Comparison of ENCODE assay signal across 15 mouse cellular contexts in the genomic region with DNA sequence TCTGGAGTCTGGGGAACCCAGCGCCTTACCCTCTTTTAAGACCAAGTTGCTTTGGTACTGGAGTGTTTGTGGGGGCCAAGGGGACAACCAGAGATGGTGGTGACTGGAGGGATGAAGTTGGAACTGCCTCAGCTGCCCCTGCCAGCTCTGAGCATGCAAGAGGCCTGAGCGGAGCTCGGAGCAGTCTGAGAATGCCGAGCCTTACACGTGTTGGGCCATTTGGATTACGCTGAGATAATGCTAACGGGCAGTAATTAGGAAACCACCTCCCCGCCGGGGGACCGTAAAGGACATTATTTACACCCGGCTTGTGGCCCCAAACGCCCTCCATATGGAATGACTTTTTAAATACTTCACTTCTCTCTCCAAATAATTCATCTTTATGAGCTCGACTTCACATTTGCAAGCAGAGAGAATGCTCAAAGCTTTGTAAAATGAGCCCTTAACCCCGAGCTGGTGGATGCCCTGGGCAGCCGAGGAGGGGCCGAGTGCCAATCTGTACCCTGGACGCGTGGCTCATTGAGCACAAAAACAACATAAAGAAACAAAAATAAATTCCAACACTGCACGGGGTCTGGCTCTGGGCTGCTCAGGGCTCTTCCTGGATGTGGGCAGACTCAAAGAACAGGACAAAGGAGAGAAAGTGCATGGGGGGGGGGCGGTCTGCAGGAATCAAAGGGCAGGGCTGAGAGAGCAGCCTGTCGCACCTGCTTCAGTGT.
DNase-seq lines count a peak whose midpoint lies in the region; ATAC-seq and TF ChIP-seq lines count a peak whose summit lies in the region.
"Had no signal": no experiment of that assay in that cellular context is flagged by ENCODE, and none has a peak within 500 bp of the region (broad histone marks: within the 10 kb centered on the region; RNA-seq: fewer than 3 reads in every experiment).

No protein-coding gene starts in this region.

- 6% methylated on average over 21 of the region's 21 CpGs for WGBS in kidney, embryonic 15.5 days
- 19% methylated on average over 21 of the region's 21 CpGs for WGBS in forebrain, embryonic 11.5 days
- 17% methylated on average over 21 of the region's 21 CpGs for WGBS in hindbrain, postnatal 0 days
- WGBS in neural tube, embryonic 12.5 days = 7% methylated on average over 21 of the region's 21 CpGs

- TF ChIP-seq CTCF in hindbrain, postnatal 0 days (IDR thresholded peaks at IDR 0.05; ENCODE audit: low read depth) = no peak

- no peak overlapping the region for H3K27ac ChIP-seq in kidney, embryonic 15.5 days
- no peak overlapping the region for H3K27ac ChIP-seq in forebrain, embryonic 11.5 days (ENCODE audit: low read depth, low read length)
- H3K27ac ChIP-seq in hindbrain, postnatal 0 days = peak overlapping the region; percentile 49; the same call in 1 of the 2 replicates
- 0 out of 2 replicates have a peak overlapping the region, but pooled peaks have one; percentile 7 for H3K27ac ChIP-seq in neural tube, embryonic 12.5 days
- H3K27ac ChIP-seq: embryonic facial prominence, embryonic 15.5 days; gastrocnemius, adult 2 months had no signal

- H3K4me1 ChIP-seq in kidney, embryonic 15.5 days = peaks cover 19% of the 10 kb centered on the region
- peaks cover 2% of the 10 kb centered on the region; the same call in 1 of the 2 replicates for H3K4me1 ChIP-seq in forebrain, embryonic 11.5 days (replicated peaks; ENCODE audit: control insufficient read depth, insufficient read depth, low read length)
- 0 out of 2 replicates have a peak, but pooled peaks cover under 1% of the 10 kb centered on the region for H3K4me1 ChIP-seq in hindbrain, postnatal 0 days (ENCODE audit: insufficient read depth, low read length)
- peaks cover 24% of the 10 kb centered on the region for H3K4me1 ChIP-seq in neural tube, embryonic 12.5 days
- H3K4me1 ChIP-seq: embryonic facial prominence, embryonic 15.5 days had no signal

- H3K4me3 ChIP-seq in kidney, embryonic 15.5 days (replicated peaks) = no peak overlapping the region
- H3K4me3 ChIP-seq in forebrain, embryonic 11.5 days (ENCODE audit: low read depth, low read length) = no peak overlapping the region
- H3K4me3 ChIP-seq in hindbrain, postnatal 0 days (ENCODE audit: low read length) = no peak overlapping the region
- no peak overlapping the region for H3K4me3 ChIP-seq in neural tube, embryonic 12.5 days
- H3K4me3 ChIP-seq: embryonic facial prominence, embryonic 15.5 days; gastrocnemius, adult 2 months had no signal

- no peaks in the 10 kb centered on the region for H3K36me3 ChIP-seq in kidney, embryonic 15.5 days
- H3K36me3 ChIP-seq in forebrain, embryonic 11.5 days (ENCODE audit: control insufficient read depth, insufficient read depth, low read length) = no peaks in the 10 kb centered on the region
- H3K36me3 ChIP-seq in hindbrain, postnatal 0 days (ENCODE audit: insufficient read depth, low read length) = no peaks in the 10 kb centered on the region
- no peaks in the 10 kb centered on the region for H3K36me3 ChIP-seq in neural tube, embryonic 12.5 days
- H3K36me3 ChIP-seq: embryonic facial prominence, embryonic 15.5 days had no signal

- no peaks in the 10 kb centered on the region for H3K9me3 ChIP-seq in kidney, embryonic 15.5 days (replicated peaks)
- H3K9me3 ChIP-seq in forebrain, embryonic 11.5 days (ENCODE audit: control insufficient read depth, low read length) = no peaks in the 10 kb centered on the region
- H3K9me3 ChIP-seq in hindbrain, postnatal 0 days (ENCODE audit: low read length) = no peaks in the 10 kb centered on the region
- no peaks in the 10 kb centered on the region for H3K9me3 ChIP-seq in neural tube, embryonic 12.5 days
- H3K9me3 ChIP-seq: embryonic facial prominence, embryonic 15.5 days had no signal

- no peak for DNase-seq in kidney, postnatal 25 days
- peak; percentile 59 for DNase-seq in forebrain, embryonic 11.5 days (ENCODE audit: low spot score)
- peak; percentile 52 for DNase-seq in hindbrain, postnatal 0 days (ENCODE audit: low spot score)
- no peak for DNase-seq in heart, postnatal 4 days
- DNase-seq in natural killer cell, adult 2 months (ENCODE audit: low spot score in 2 of 2) = no peak
- DNase-seq: cerebellum, adult 9-10 months; gastrocnemius, adult 2 months; liver, postnatal 0 days; thymus, adult 18-20 months had no signal

- no peak overlapping the region for H3K9ac ChIP-seq in kidney, embryonic 15.5 days
- no peak overlapping the region for H3K9ac ChIP-seq in forebrain, embryonic 11.5 days (ENCODE audit: low read length)
- no peak overlapping the region; the same call in 1 of the 2 replicates for H3K9ac ChIP-seq in hindbrain, postnatal 0 days (replicated peaks; ENCODE audit: low read length)
- no peak overlapping the region for H3K9ac ChIP-seq in neural tube, embryonic 12.5 days
- H3K9ac ChIP-seq: embryonic facial prominence, embryonic 15.5 days; liver, postnatal 0 days had no signal

- H3K27me3 ChIP-seq in kidney, embryonic 15.5 days = peaks cover 43% of the 10 kb centered on the region
- no peaks in the 10 kb centered on the region for H3K27me3 ChIP-seq in forebrain, embryonic 11.5 days (ENCODE audit: control insufficient read depth, insufficient read depth, low read length)
- no peaks in the 10 kb centered on the region for H3K27me3 ChIP-seq in hindbrain, postnatal 0 days (ENCODE audit: insufficient read depth, low read length)
- H3K27me3 ChIP-seq in neural tube, embryonic 12.5 days (replicated peaks) = 0 out of 2 replicates have a peak, but pooled peaks cover 6% of the 10 kb centered on the region
- H3K27me3 ChIP-seq: embryonic facial prominence, embryonic 15.5 days had no signal

- H3K4me2 ChIP-seq in kidney, embryonic 15.5 days = peak overlapping the region; percentile 13
- peak overlapping the region; percentile 0; the same call in 1 of the 2 replicates for H3K4me2 ChIP-seq in forebrain, embryonic 11.5 days (ENCODE audit: low read depth, low read length, severe bottlenecking)
- no peak overlapping the region for H3K4me2 ChIP-seq in hindbrain, postnatal 0 days (ENCODE audit: low read depth, low read length)
- H3K4me2 ChIP-seq in neural tube, embryonic 12.5 days (replicated peaks) = peak overlapping the region; percentile 23
- H3K4me2 ChIP-seq: embryonic facial prominence, embryonic 15.5 days; heart, embryonic 11.5 days had no signal

- ATAC-seq in kidney, embryonic 15.5 days (replicated peaks; ENCODE audit: low FRiP score) = peak; percentile 43; the same call in 1 of the 2 replicates
- 0 out of 2 replicates have a peak, but pooled peaks have one; percentile 46 for ATAC-seq in forebrain, embryonic 11.5 days (replicated peaks; ENCODE audit: low FRiP score)
- no peak for ATAC-seq in hindbrain, postnatal 0 days
- ATAC-seq in neural tube, embryonic 12.5 days (ENCODE audit: low FRiP score, low read depth) = peak; percentile 67
- ATAC-seq in megakaryocyte-erythroid progenitor cell, adult 5-6 weeks (replicated peaks; ENCODE audit: low FRiP score, low TSS enrichment, poor library complexity, severe bottlenecking) = no peak
- ATAC-seq: intestine, embryonic 16.5 days; liver, postnatal 0 days had no signal

Comparison
In these comparisons a context has a peak if more than half of its experiments do, and no peak if none do; other contexts are left out.
1. ATAC-seq: peak in kidney, embryonic 15.5 days (single experiment), forebrain, embryonic 11.5 days (single experiment) and neural tube, embryonic 12.5 days (single experiment); none in hindbrain, postnatal 0 days (single experiment) and megakaryocyte-erythroid progenitor cell, adult 5-6 weeks (single experiment).
2. H3K27ac ChIP-seq: peak in hindbrain, postnatal 0 days (single experiment) and neural tube, embryonic 12.5 days (single experiment); none in kidney, embryonic 15.5 days (single experiment) and forebrain, embryonic 11.5 days (single experiment).
3. DNase-seq: peak in forebrain, embryonic 11.5 days (single experiment) and hindbrain, postnatal 0 days (single experiment); none in kidney, postnatal 25 days (0 of 2), heart, postnatal 4 days (single experiment) and natural killer cell, adult 2 months (0 of 2).